Mouse (Mus musculus): ENCODE measurements around the gene Stum. TPM values are rescaled to one million over a fixed set of nuclear protein-coding genes. Genes with fewer than 3 reads are reported as not detected.

The Stum gene
- polyA plus RNA-seq, 1 experiment from 2014 or later = 0.11 TPM

DNA sequence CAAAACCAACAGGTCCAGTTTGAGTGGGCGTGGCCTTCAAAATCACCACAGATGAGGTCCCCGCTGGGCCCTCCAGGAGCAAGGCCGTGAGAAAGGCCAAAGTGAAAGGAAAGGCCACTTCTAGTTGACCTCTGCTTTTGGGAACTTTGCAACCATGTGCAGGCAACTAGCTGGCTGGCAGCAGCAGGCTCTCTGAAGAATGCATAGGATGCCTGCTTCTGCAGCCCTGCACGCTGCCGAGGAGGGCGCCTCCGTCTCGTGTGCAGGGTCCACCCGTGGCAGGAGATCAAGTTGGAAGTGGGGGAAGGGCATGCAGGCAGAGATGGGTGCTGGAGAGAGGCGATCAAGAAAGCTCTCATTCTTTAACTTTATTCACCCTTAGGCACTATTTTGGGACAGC lies 1.3 kb downstream of the Stum start:
- H3K36me3 ChIP-seq (ENCODE audit: control insufficient read depth, insufficient read depth, low read length) = no peaks in the 10 kb centered on the region
- H3K9ac ChIP-seq (ENCODE audit: low read depth, low read length) = no peak overlapping the region
- H3K4me3 ChIP-seq (ENCODE audit: low read depth, low read length) = no peak overlapping the region
- H3K9me3 ChIP-seq (replicated peaks; ENCODE audit: control insufficient read depth, low read length) = no peaks in the 10 kb centered on the region
- H3K4me2 ChIP-seq = no peak overlapping the region
- ATAC-seq (replicated peaks; ENCODE audit: insufficient number of reproducible peaks, low FRiP score, low TSS enrichment) = no peak
- peaks cover 63% of the 10 kb centered on the region for H3K27me3 ChIP-seq (ENCODE audit: control insufficient read depth, insufficient read depth, low read length)
- H3K27ac ChIP-seq (ENCODE audit: low read depth, low read length) = no peak overlapping the region
- peaks cover 12% of the 10 kb centered on the region for H3K4me1 ChIP-seq (ENCODE audit: control insufficient read depth, insufficient read depth, low read length)
- WGBS (ENCODE audit: insufficient replicate concordance) = 31% methylated on average over 10 of the region's 10 CpGs

- ATAC-seq (replicated peaks; ENCODE audit: insufficient number of reproducible peaks, low FRiP score, low TSS enrichment) = no peak
- WGBS (ENCODE audit: insufficient replicate concordance) = 52% methylated on average over 8 of the region's 8 CpGs
- peaks cover 65% of the 10 kb centered on the region for H3K27me3 ChIP-seq (ENCODE audit: control insufficient read depth, insufficient read depth, low read length)
Measured at GRCm38 (mm10) chr1:180481331-180481730, 2.0 kb downstream of the Stum start.

DNA sequence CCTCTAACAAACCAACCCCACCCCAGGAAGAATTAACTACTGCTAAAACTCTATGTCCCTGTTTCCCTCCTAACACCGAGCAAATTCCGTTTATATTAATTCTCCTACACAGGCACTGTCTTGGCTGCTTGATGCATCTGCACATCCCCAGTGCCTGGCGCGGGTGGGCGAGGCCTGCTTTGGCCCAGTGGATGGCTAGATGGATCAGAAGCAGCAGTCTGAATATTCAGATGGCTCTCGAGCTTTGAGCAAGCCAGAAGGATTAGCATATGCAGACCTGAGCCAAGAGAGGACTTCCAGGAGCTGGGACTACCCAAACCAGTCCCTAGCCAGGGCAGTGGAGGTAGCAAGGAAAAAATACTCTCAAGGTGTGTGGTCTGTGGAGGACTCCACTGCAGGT lies 3.0 kb downstream of the Stum start:
- Histone ChIP-seq H3K27ac (ENCODE audit: low read depth, low read length) (no peak overlapping the region), H3K9ac (ENCODE audit: low read depth, low read length) (no peak overlapping the region), H3K4me1 (ENCODE audit: control insufficient read depth, insufficient read depth, low read length) (peaks cover 12% of the 10 kb centered on the region), H3K4me3 (ENCODE audit: low read depth, low read length) (no peak overlapping the region), H3K27me3 (ENCODE audit: control insufficient read depth, insufficient read depth, low read length) (peaks cover 62% of the 10 kb centered on the region), H3K4me2 (no peak overlapping the region), H3K9me3 (replicated peaks; ENCODE audit: control insufficient read depth, low read length) (no peaks in the 10 kb centered on the region), H3K36me3 (ENCODE audit: control insufficient read depth, insufficient read depth, low read length) (no peaks in the 10 kb centered on the region)
- no peak for ATAC-seq (replicated peaks; ENCODE audit: insufficient number of reproducible peaks, low FRiP score, low TSS enrichment)
- 42% methylated on average over 6 of the region's 6 CpGs for WGBS (ENCODE audit: insufficient replicate concordance)

More at GRCm38 (mm10) chr1:180481331-180481730, 2.0 kb downstream of the Stum start:
- no peak overlapping the region for H3K9ac ChIP-seq (ENCODE audit: low read depth, low read length)
- peaks cover 12% of the 10 kb centered on the region for H3K4me1 ChIP-seq (ENCODE audit: control insufficient read depth, insufficient read depth, low read length)
- H3K4me2 ChIP-seq = no peak overlapping the region
- no peaks in the 10 kb centered on the region for H3K9me3 ChIP-seq (replicated peaks; ENCODE audit: control insufficient read depth, low read length)
- H3K4me3 ChIP-seq (ENCODE audit: low read depth, low read length) = no peak overlapping the region
- no peak overlapping the region for H3K27ac ChIP-seq (ENCODE audit: low read depth, low read length)
- H3K36me3 ChIP-seq (ENCODE audit: control insufficient read depth, insufficient read depth, low read length) = no peaks in the 10 kb centered on the region

- Histone ChIP-seq H3K9me3 (replicated peaks; ENCODE audit: control insufficient read depth, low read length) (no peaks in the 10 kb centered on the region), H3K4me3 (ENCODE audit: low read depth, low read length) (no peak overlapping the region), H3K36me3 (ENCODE audit: control insufficient read depth, insufficient read depth, low read length) (no peaks in the 10 kb centered on the region), H3K27ac (ENCODE audit: low read depth, low read length) (no peak overlapping the region), H3K4me1 (ENCODE audit: control insufficient read depth, insufficient read depth, low read length) (no peaks in the 10 kb centered on the region), H3K4me2 (no peak overlapping the region), H3K9ac (ENCODE audit: low read depth, low read length) (no peak overlapping the region), H3K27me3 (ENCODE audit: control insufficient read depth, insufficient read depth, low read length) (peaks cover 18% of the 10 kb centered on the region)
- no peak for ATAC-seq (replicated peaks; ENCODE audit: insufficient number of reproducible peaks, low FRiP score, low TSS enrichment)
Measured at GRCm38 (mm10) chr1:180473566-180473965, 9.7 kb downstream of the Stum start.

GRCm38 (mm10) chr1:180468004-180468403 lies 15.3 kb downstream of the Stum start:
- Histone ChIP-seq H3K4me3 (ENCODE audit: low read depth, low read length) (no peak overlapping the region), H3K9me3 (replicated peaks; ENCODE audit: control insufficient read depth, low read length) (no peaks in the 10 kb centered on the region; the same call in 1 of the 2 replicates), H3K4me2 (no peak overlapping the region), H3K36me3 (ENCODE audit: control insufficient read depth, insufficient read depth, low read length) (no peaks in the 10 kb centered on the region), H3K9ac (ENCODE audit: low read depth, low read length) (no peak overlapping the region), H3K27me3 (ENCODE audit: control insufficient read depth, insufficient read depth, low read length) (no peaks in the 10 kb centered on the region; the same call in 1 of the 2 replicates), H3K27ac (ENCODE audit: low read depth, low read length) (no peak overlapping the region), H3K4me1 (ENCODE audit: control insufficient read depth, insufficient read depth, low read length) (no peaks in the 10 kb centered on the region)
- 92% methylated on average over 4 of the region's 4 CpGs for WGBS (ENCODE audit: insufficient replicate concordance)
- ATAC-seq (replicated peaks; ENCODE audit: insufficient number of reproducible peaks, low FRiP score, low TSS enrichment) = no peak

DNA sequence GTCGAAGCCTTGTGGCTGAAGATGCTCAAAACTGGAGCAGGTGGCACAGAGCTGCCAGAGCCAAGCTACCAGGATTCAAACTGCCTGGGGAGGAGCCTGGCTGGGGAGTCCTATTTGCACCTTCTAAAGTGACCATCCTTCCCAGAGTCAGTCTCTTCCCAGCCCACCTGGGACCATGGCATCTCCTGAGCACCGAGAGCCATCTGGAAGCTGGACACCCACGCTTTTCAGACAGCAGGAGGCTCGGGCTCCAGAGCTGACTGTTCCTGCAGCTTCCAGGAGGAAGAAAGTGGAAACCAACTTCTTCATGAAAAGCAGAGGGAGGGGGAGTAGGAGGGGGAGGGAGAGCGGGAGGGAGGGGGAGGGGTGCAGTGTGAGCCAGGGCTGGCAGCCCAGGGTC lies 17.7 kb downstream of the Stum start:
- Histone ChIP-seq H3K36me3 (ENCODE audit: control insufficient read depth, insufficient read depth, low read length) (no peaks in the 10 kb centered on the region), H3K9me3 (replicated peaks; ENCODE audit: control insufficient read depth, low read length) (no peaks in the 10 kb centered on the region; the same call in 1 of the 2 replicates), H3K4me3 (ENCODE audit: low read depth, low read length) (no peak overlapping the region), H3K27ac (ENCODE audit: low read depth, low read length) (no peak overlapping the region), H3K9ac (ENCODE audit: low read depth, low read length) (no peak overlapping the region), H3K4me1 (ENCODE audit: control insufficient read depth, insufficient read depth, low read length) (no peaks in the 10 kb centered on the region), H3K4me2 (no peak overlapping the region), H3K27me3 (ENCODE audit: control insufficient read depth, insufficient read depth, low read length) (no peaks in the 10 kb centered on the region)
- WGBS (ENCODE audit: insufficient replicate concordance) = 67% methylated on average over 5 of the region's 5 CpGs
- no peak for ATAC-seq (replicated peaks; ENCODE audit: insufficient number of reproducible peaks, low FRiP score, low TSS enrichment)

DNA sequence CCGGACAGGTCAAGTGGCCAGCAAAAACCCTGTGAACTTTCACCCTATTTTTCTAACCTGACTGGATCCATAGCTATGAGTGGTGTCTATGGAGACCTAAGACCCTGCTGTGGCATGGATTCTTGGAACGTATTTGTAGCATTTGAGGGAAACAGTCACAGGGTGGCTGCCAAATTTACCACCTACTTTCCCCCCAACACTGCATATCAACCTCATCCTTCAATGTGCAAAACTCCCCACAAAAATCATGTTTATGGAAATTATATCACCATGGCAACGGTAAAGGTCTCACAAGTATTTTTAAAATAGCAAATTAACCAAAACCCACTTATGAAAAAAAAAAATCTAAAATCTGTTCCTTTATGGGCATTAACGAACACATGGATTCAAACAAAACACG lies 18.9 kb downstream of the Stum start:
- Histone ChIP-seq H3K27ac (ENCODE audit: low read depth, low read length) (no peak overlapping the region), H3K36me3 (ENCODE audit: control insufficient read depth, insufficient read depth, low read length) (no peaks in the 10 kb centered on the region), H3K4me1 (ENCODE audit: control insufficient read depth, insufficient read depth, low read length) (no peaks in the 10 kb centered on the region), H3K9ac (ENCODE audit: low read depth, low read length) (no peak overlapping the region), H3K9me3 (replicated peaks; ENCODE audit: control insufficient read depth, low read length) (no peaks in the 10 kb centered on the region; the same call in 1 of the 2 replicates), H3K27me3 (ENCODE audit: control insufficient read depth, insufficient read depth, low read length) (peaks cover 5% of the 10 kb centered on the region), H3K4me2 (no peak overlapping the region), H3K4me3 (ENCODE audit: low read depth, low read length) (no peak overlapping the region)
- no peak for ATAC-seq (replicated peaks; ENCODE audit: insufficient number of reproducible peaks, low FRiP score, low TSS enrichment)
- WGBS (ENCODE audit: insufficient replicate concordance) = 80% methylated on average over 5 of the region's 5 CpGs

- WGBS (ENCODE audit: insufficient replicate concordance) = 81% methylated on average over 5 of the region's 5 CpGs
- Histone ChIP-seq H3K4me3 (ENCODE audit: low read depth, low read length) (no peak overlapping the region), H3K9me3 (replicated peaks; ENCODE audit: control insufficient read depth, low read length) (no peaks in the 10 kb centered on the region; the same call in 1 of the 2 replicates), H3K9ac (ENCODE audit: low read depth, low read length) (no peak overlapping the region), H3K36me3 (ENCODE audit: control insufficient read depth, insufficient read depth, low read length) (no peaks in the 10 kb centered on the region), H3K4me1 (ENCODE audit: control insufficient read depth, insufficient read depth, low read length) (no peaks in the 10 kb centered on the region), H3K27ac (ENCODE audit: low read depth, low read length) (no peak overlapping the region), H3K4me2 (no peak overlapping the region), H3K27me3 (ENCODE audit: control insufficient read depth, insufficient read depth, low read length) (peaks cover 5% of the 10 kb centered on the region)
- no peak for ATAC-seq (replicated peaks; ENCODE audit: insufficient number of reproducible peaks, low FRiP score, low TSS enrichment)
Measured at GRCm38 (mm10) chr1:180462983-180463475, 20.3 kb downstream of the Stum start.

- Histone ChIP-seq H3K9me3 (replicated peaks; ENCODE audit: control insufficient read depth, low read length) (no peaks in the 10 kb centered on the region; the same call in 1 of the 2 replicates), H3K36me3 (ENCODE audit: control insufficient read depth, insufficient read depth, low read length) (no peaks in the 10 kb centered on the region), H3K4me2 (no peak overlapping the region), H3K9ac (ENCODE audit: low read depth, low read length) (no peak overlapping the region), H3K4me1 (ENCODE audit: control insufficient read depth, insufficient read depth, low read length) (no peaks in the 10 kb centered on the region), H3K27me3 (ENCODE audit: control insufficient read depth, insufficient read depth, low read length) (peaks cover 5% of the 10 kb centered on the region), H3K27ac (ENCODE audit: low read depth, low read length) (no peak overlapping the region), H3K4me3 (ENCODE audit: low read depth, low read length) (no peak overlapping the region)
- WGBS (ENCODE audit: insufficient replicate concordance) = 66% methylated on average over 5 of the region's 5 CpGs
- ATAC-seq (replicated peaks; ENCODE audit: insufficient number of reproducible peaks, low FRiP score, low TSS enrichment) = no peak
Measured at GRCm38 (mm10) chr1:180462396-180462795, 20.9 kb downstream of the Stum start.
